Mouse (Mus musculus): ENCODE data around the gene Cyp2d11. TPM values are rescaled to one million over a fixed set of nuclear protein-coding genes. Genes with fewer than 3 reads are reported as not detected.

Gene Cyp2d11
- polyA plus RNA-seq, 1 experiment from 2014 or later = not detected

- no peak for ATAC-seq (replicated peaks; ENCODE audit: insufficient number of reproducible peaks, insufficient read depth, low FRiP score, low read depth)
- no peaks in the 10 kb centered on the region for H3K9me3 ChIP-seq (replicated peaks)
- H3K27ac ChIP-seq = peak overlapping the region; percentile 79
- peak overlapping the region; percentile 55 for H3K4me3 ChIP-seq
- H3K4me2 ChIP-seq = peak overlapping the region; percentile 84
- 34% methylated on average over 15 of the region's 15 CpGs for WGBS
- no peaks in the 10 kb centered on the region for H3K27me3 ChIP-seq
- peak overlapping the region; percentile 66 for H3K9ac ChIP-seq
- H3K36me3 ChIP-seq = no peaks in the 10 kb centered on the region
- H3K4me1 ChIP-seq (replicated peaks) = peaks cover 38% of the 10 kb centered on the region
These were observed 51.9 kb downstream of the Cyp2d11 start for GRCm38 (mm10) chr15:82341675-82342542.

GRCm38 (mm10) chr15:82341036-82341501 lies 52.8 kb downstream of the Cyp2d11 start:
- H3K36me3 ChIP-seq = peaks cover 4% of the 10 kb centered on the region; the same call in 1 of the 2 replicates
- peak overlapping the region; percentile 79 for H3K27ac ChIP-seq
- ATAC-seq (replicated peaks; ENCODE audit: insufficient number of reproducible peaks, insufficient read depth, low FRiP score, low read depth) = peak; percentile 7; the same call in 1 of the 2 replicates
- peaks cover 35% of the 10 kb centered on the region for H3K4me1 ChIP-seq (replicated peaks)
- H3K4me2 ChIP-seq = peak overlapping the region; percentile 84
- WGBS = 2% methylated on average over 40 of the region's 40 CpGs
- no peaks in the 10 kb centered on the region for H3K27me3 ChIP-seq
- peak overlapping the region; percentile 66 for H3K9ac ChIP-seq
- H3K9me3 ChIP-seq (replicated peaks) = no peaks in the 10 kb centered on the region
- H3K4me3 ChIP-seq = peak overlapping the region; percentile 55

GRCm38 (mm10) chr15:82340414-82341035 lies 53.3 kb downstream of the Cyp2d11 start:
- Histone ChIP-seq H3K9me3 (replicated peaks) (no peaks in the 10 kb centered on the region), H3K9ac (peak overlapping the region; percentile 66), H3K4me2 (peak overlapping the region; percentile 84), H3K4me1 (replicated peaks) (peaks cover 35% of the 10 kb centered on the region), H3K27me3 (no peaks in the 10 kb centered on the region), H3K27ac (peak overlapping the region; percentile 79), H3K4me3 (peak overlapping the region; percentile 55), H3K36me3 (peaks cover 10% of the 10 kb centered on the region; the same call in 1 of the 2 replicates)
- ATAC-seq (replicated peaks; ENCODE audit: insufficient number of reproducible peaks, insufficient read depth, low FRiP score, low read depth) = no peak
- WGBS = 36% methylated on average over 21 of the region's 21 CpGs

GRCm38 (mm10) chr15:82339634-82340254 lies 54.1 kb downstream of the Cyp2d11 start:
- no peaks in the 10 kb centered on the region for H3K27me3 ChIP-seq
- WGBS = 68% methylated on average over 8 of the region's 8 CpGs
- no peaks in the 10 kb centered on the region for H3K9me3 ChIP-seq (replicated peaks)
- peaks cover 35% of the 10 kb centered on the region for H3K4me1 ChIP-seq (replicated peaks)
- no peak overlapping the region for H3K4me3 ChIP-seq
- H3K27ac ChIP-seq = peak overlapping the region; percentile 79
- no peak for ATAC-seq (replicated peaks; ENCODE audit: insufficient number of reproducible peaks, insufficient read depth, low FRiP score, low read depth)
- H3K4me2 ChIP-seq = peak overlapping the region; percentile 74; the same call in 1 of the 2 replicates
- no peak overlapping the region for H3K9ac ChIP-seq
- H3K36me3 ChIP-seq = peaks cover 18% of the 10 kb centered on the region; the same call in 1 of the 2 replicates

Small RNA genes within 50 kb of the gene (microRNA-seq; reads per million reads assigned to microRNA genes)
- gene Gm25990 (not detected), gene Gm27331 (not detected), gene Mir7684 (not detected)

Other genes starting within 250 kb of the Cyp2d11 start
- gene Srebf2, start 246.8 kb downstream of the Cyp2d11 start, polyA plus RNA-seq (2015; fragmentation: Nextera tagmentation; extraction: Ambion mirVana) = 73.8 and 106 TPM in 2 replicates
- 0.22 and 0.25 TPM in 2 replicates for gene Shisa8, start 181.2 kb downstream of the Cyp2d11 start, polyA plus RNA-seq (2015; fragmentation: Nextera tagmentation; extraction: Ambion mirVana)
- gene Tnfrsf13c, start 169.7 kb downstream of the Cyp2d11 start, polyA plus RNA-seq (2015; fragmentation: Nextera tagmentation; extraction: Ambion mirVana) = not detected in 2 replicates
- 54.0 and 55.7 TPM in 2 replicates for gene Cenpm, start 149.3 kb downstream of the Cyp2d11 start, polyA plus RNA-seq (2015; fragmentation: Nextera tagmentation; extraction: Ambion mirVana)
- gene 1500009C09Rik, start 141.6 kb downstream of the Cyp2d11 start, polyA plus RNA-seq (2015; fragmentation: Nextera tagmentation; extraction: Ambion mirVana) = not detected in 2 replicates
- 3.4 and 5.2 TPM in 2 replicates for gene Sept3, start 119.1 kb downstream of the Cyp2d11 start, polyA plus RNA-seq (2015; fragmentation: Nextera tagmentation; extraction: Ambion mirVana)
- gene Wbp2nl, start 95.1 kb downstream of the Cyp2d11 start, polyA plus RNA-seq (2015; fragmentation: Nextera tagmentation; extraction: Ambion mirVana) = 0.13 and 0.23 TPM in 2 replicates
- gene Naga, start 55.1 kb downstream of the Cyp2d11 start, polyA plus RNA-seq (2015; fragmentation: Nextera tagmentation; extraction: Ambion mirVana) = 39.1 and 52.3 TPM in 2 replicates
- 6.3 and 11.5 TPM in 2 replicates for gene Pheta2, start 55.1 kb downstream of the Cyp2d11 start, polyA plus RNA-seq (2015; fragmentation: Nextera tagmentation; extraction: Ambion mirVana)
- gene Smdt1, start 55.1 kb downstream of the Cyp2d11 start, polyA plus RNA-seq (2015; fragmentation: Nextera tagmentation; extraction: Ambion mirVana) = 334 and 337 TPM in 2 replicates
- 483 and 678 TPM in 2 replicates for gene Ndufa6, start 39.7 kb downstream of the Cyp2d11 start, polyA plus RNA-seq (2015; fragmentation: Nextera tagmentation; extraction: Ambion mirVana)
- gene Cyp2d22, start 13.8 kb downstream of the Cyp2d11 start, polyA plus RNA-seq (2015; fragmentation: Nextera tagmentation; extraction: Ambion mirVana) = 12.3 and 14.2 TPM in 2 replicates
- gene Cyp2d10, start 13.2 kb upstream of the Cyp2d11 start, polyA plus RNA-seq (2015; fragmentation: Nextera tagmentation; extraction: Ambion mirVana) = 1.0 TPM in 1 of 2 replicates, not detected in the other
- gene Cyp2d9, start 39.4 kb upstream of the Cyp2d11 start, polyA plus RNA-seq (2015; fragmentation: Nextera tagmentation; extraction: Ambion mirVana) = not detected in 2 replicates
- not detected in 2 replicates for gene Cyp2d12, start 161.1 kb upstream of the Cyp2d11 start, polyA plus RNA-seq (2015; fragmentation: Nextera tagmentation; extraction: Ambion mirVana)
- not detected in 2 replicates for gene Cyp2d34, start 226.9 kb upstream of the Cyp2d11 start, polyA plus RNA-seq (2015; fragmentation: Nextera tagmentation; extraction: Ambion mirVana)